Mouse (Mus musculus) heart, adult 2 months (tissue): ENCODE measurements around the gene Selenop.
A peak's percentile ranks its signal among the peaks of the same experiment; 100 is the strongest.

Experiments
- CTCF ChIP-seq: fragments of 200-600 bp; IDR thresholded peaks from 2 replicates; pipeline ENCODE4 v1.8.1; 2022; ENCODE audit warnings: antibody characterized with exemption, mild to moderate bottlenecking, moderate library complexity
- POLR2A ChIP-seq: fragments of 200-500 bp; IDR thresholded peaks from 2 replicates; pipeline ENCODE4 v1.6.1; 2011; ENCODE audit warnings: mild to moderate bottlenecking, low read depth, low read length, control low read depth; ENCODE audit not compliant: insufficient read depth

GRCm38 (mm10) chr15:3270646-3271077, 2.3 kb downstream of the Selenop start:
- TF ChIP-seq POLR2A (peak; percentile 100), CTCF (no peak)
